In genomic region chr19:45302548-45303241, GRCm38 (mm10) we compare ENCODE assay signal across 8 mouse cellular contexts.
DNase-seq lines count a peak whose midpoint lies in the region; ATAC-seq and TF ChIP-seq lines count a peak whose summit lies in the region.

No protein-coding gene starts in this region.

- ATAC-seq in forebrain, embryonic 16.5 days = peak; percentile 69
- ATAC-seq in liver, embryonic 15.5 days (ENCODE audit: insufficient read depth) = no peak
- no peak for ATAC-seq in activated CD4-positive, CD25-positive, alpha-beta regulatory T cell, adult 4 months

- peak; percentile 22 to 35 for DNase-seq in kidney, postnatal 4 days
- DNase-seq in kidney, postnatal 10 days = no peak
- DNase-seq in cerebellum, adult 2 months = peak; percentile 73 to 74
- DNase-seq in thymus, postnatal 10 days (ENCODE audit: low spot score in 2 of 2) = no peak
- no peak for DNase-seq in frontal cortex, postnatal 36 days (ENCODE audit: low spot score in 2 of 2)

- H3K27me3 ChIP-seq in cerebellum, adult 2 months (ENCODE audit: control insufficient read depth, insufficient read depth, low read length) = no peaks in the 10 kb centered on the region
- peaks cover 17% of the 10 kb centered on the region for H3K27me3 ChIP-seq in forebrain, embryonic 16.5 days (replicated peaks; ENCODE audit: control insufficient read depth, insufficient read depth, low read length)
- peaks cover 99% of the 10 kb centered on the region for H3K27me3 ChIP-seq in liver, embryonic 15.5 days

- peak overlapping the region; percentile 80 for H3K9ac ChIP-seq in forebrain, embryonic 16.5 days (replicated peaks; ENCODE audit: low read depth, low read length)
- H3K9ac ChIP-seq in liver, embryonic 15.5 days = no peak overlapping the region

- H3K4me1 ChIP-seq in cerebellum, adult 2 months (ENCODE audit: control insufficient read depth, insufficient read depth, low read length) = peaks cover 9% of the 10 kb centered on the region
- peaks cover 21% of the 10 kb centered on the region for H3K4me1 ChIP-seq in forebrain, embryonic 16.5 days (replicated peaks; ENCODE audit: control insufficient read depth, insufficient read depth, low read length)
- peaks cover 10% of the 10 kb centered on the region; the same call in 1 of the 2 replicates for H3K4me1 ChIP-seq in liver, embryonic 15.5 days (replicated peaks)

- peak overlapping the region; percentile 94 for H3K27ac ChIP-seq in cerebellum, adult 2 months (ENCODE audit: insufficient read depth, low read length)
- peak overlapping the region; percentile 98 for H3K27ac ChIP-seq in forebrain, embryonic 16.5 days (ENCODE audit: low read length)
- H3K27ac ChIP-seq in liver, embryonic 15.5 days (replicated peaks) = no peak overlapping the region

- H3K4me3 ChIP-seq in cerebellum, adult 2 months (replicated peaks; ENCODE audit: insufficient read depth, low read depth, low read length) = peak overlapping the region; percentile 85
- H3K4me3 ChIP-seq in forebrain, embryonic 16.5 days (replicated peaks; ENCODE audit: low read length) = peak overlapping the region; percentile 60
- peak overlapping the region; percentile 51 for H3K4me3 ChIP-seq in liver, embryonic 15.5 days (replicated peaks)

- no peak for TF ChIP-seq CTCF in cerebellum, adult 2 months (IDR thresholded peaks at IDR 0.05; ENCODE audit: borderline replicate concordance, insufficient read depth, low read depth, low read length)

- TF ChIP-seq POLR2A in cerebellum, adult 2 months (IDR thresholded peaks at IDR 0.05; ENCODE audit: borderline replicate concordance, insufficient read depth, low read length) = no peak

- H3K36me3 ChIP-seq in forebrain, embryonic 16.5 days (ENCODE audit: control insufficient read depth, insufficient read depth) = no peaks in the 10 kb centered on the region
- no peaks in the 10 kb centered on the region for H3K36me3 ChIP-seq in liver, embryonic 15.5 days (replicated peaks)

- 14% methylated on average over 16 of the region's 16 CpGs for WGBS in cerebellum, adult 2 months
- WGBS in forebrain, embryonic 16.5 days = 4% methylated on average over 16 of the region's 16 CpGs
- WGBS in liver, embryonic 15.5 days (ENCODE audit: insufficient replicate concordance) = 11% methylated on average over 16 of the region's 16 CpGs

- no peaks in the 10 kb centered on the region for H3K9me3 ChIP-seq in forebrain, embryonic 16.5 days (ENCODE audit: control insufficient read depth, low read length)
- no peaks in the 10 kb centered on the region for H3K9me3 ChIP-seq in liver, embryonic 15.5 days (replicated peaks)

- H3K4me2 ChIP-seq in forebrain, embryonic 16.5 days (ENCODE audit: low read length) = peak overlapping the region; percentile 91
- peak overlapping the region; percentile 73 for H3K4me2 ChIP-seq in liver, embryonic 15.5 days

Comparison
In these comparisons a context has a peak if more than half of its experiments do, and no peak if none do; other contexts are left out.
1. DNase-seq: peak in kidney, postnatal 4 days (2 of 2) and cerebellum, adult 2 months (2 of 2); none in kidney, postnatal 10 days (single experiment), thymus, postnatal 10 days (0 of 2) and frontal cortex, postnatal 36 days (0 of 2).
2. Peak in every context shown above with its lines, with median percentiles within 50 percentile points of each other: H3K4me3 ChIP-seq.